Mouse (Mus musculus) lung, postnatal 0 days (tissue): ENCODE data around the gene Gm21854. TPM values are rescaled to one million over a fixed set of nuclear protein-coding genes. Genes with fewer than 3 reads are reported as not detected.
"Not testable (repeated sequence)": the region's sequence is repeated elsewhere in the genome, so short reads cannot be mapped to it uniquely, and the experiment has no call there.

Experiments used
- ATAC-seq: fragments of 200-750 bp; cut with Nextera tagmentation; 2 replicates; pipeline ENCODE4 v1.8.0; 2017; ENCODE audit warnings: moderate library complexity
- DNase-seq: peaks from one replicate; pipeline ENCODE4 v3.0.0-alpha.2; 2016; ENCODE audit warnings: low spot score
- H3K27ac ChIP-seq: fragments of 300-500 bp; sonication (generic); 2 replicates; pipeline ENCODE4 v1.5.1; 2014; ENCODE audit warnings: antibody characterized with exemption, mild to moderate bottlenecking, low read length, mixed read lengths
- H3K27me3 ChIP-seq: fragments of 300-500 bp; sonication (generic); replicated peaks from 2 replicates; pipeline ENCODE4 v1.6.1; 2014; ENCODE audit warnings: low read length, mixed read lengths; ENCODE audit not compliant: insufficient read depth
- H3K36me3 ChIP-seq: fragments of 300-500 bp; sonication (generic); 2 replicates; pipeline ENCODE4 v1.6.1; 2014; ENCODE audit warnings: low read length, mixed read lengths; ENCODE audit not compliant: insufficient read depth
- H3K4me1 ChIP-seq: fragments of 300-500 bp; sonication (generic); 2 replicates; pipeline ENCODE4 v1.6.1; 2014; ENCODE audit warnings: antibody characterized with exemption, low read depth, low read length, mixed read lengths; ENCODE audit not compliant: insufficient read depth
- H3K4me2 ChIP-seq: fragments of 300-500 bp; sonication (generic); replicated peaks from 2 replicates; pipeline ENCODE4 v1.6.1; 2014; ENCODE audit warnings: low read depth, mild to moderate bottlenecking, low read length, moderate library complexity, mixed read lengths
- H3K4me3 ChIP-seq: fragments of 300-500 bp; sonication (generic); 2 replicates; pipeline ENCODE4 v1.5.1; 2014; ENCODE audit warnings: low read depth, low read length
- H3K9ac ChIP-seq: fragments of 300-500 bp; sonication (generic); replicated peaks from 2 replicates; pipeline ENCODE4 v1.6.1; 2014; ENCODE audit warnings: low read depth, mild to moderate bottlenecking
- H3K9me3 ChIP-seq: fragments of 300-500 bp; sonication (generic); 2 replicates; pipeline ENCODE4 v1.6.1; 2016; ENCODE audit warnings: low read length, mixed read lengths
- polyA plus RNA-seq: library from polyadenylated mRNA; unstranded; fragments of >200 nt; fragmentation: Nextera tagmentation; extraction: Ambion mirVana; gene quantifications from 2 replicates; pipeline ENCODE4 v1.2.1, GENCODE M21; 2015

Gm21854 gene
- polyA plus RNA-seq = not detected in 2 replicates

GRCm38 (mm10) chrY:5656686-5657085, at the start of gene Gm21854:
TSS of gene Gm21854 (plus strand) at chrY:5656986.
- not testable (repeated sequence) for ATAC-seq, H3K4me3 ChIP-seq, H3K27ac ChIP-seq

More at GRCm38 (mm10) chrY:5656686-5657085, at the start of gene Gm21854:
- not testable (repeated sequence) for H3K36me3 ChIP-seq, DNase-seq, H3K9me3 ChIP-seq, H3K27me3 ChIP-seq, H3K9ac ChIP-seq, H3K4me1 ChIP-seq, H3K4me2 ChIP-seq

Other genes starting within 250 kb of the Gm21854 start
- not detected in 2 replicates for gene Gm20914, start 69.0 kb downstream of the Gm21854 start, polyA plus RNA-seq
- gene Gm28171, start 136.4 kb downstream of the Gm21854 start, polyA plus RNA-seq = not detected in 2 replicates